Mouse (Mus musculus): ENCODE measurements at regions not wholly inside any gene's neighbourhood (a gene's known extent, or its start where the extent isn't known, plus 50 kb on each side); places are given as distances from the start of the nearest gene placed in this dataset.

GRCm38 (mm10) chr3:102307656-102308055 is 103.2 kb upstream of the Vangl1 start:
- Histone ChIP-seq H3K9me3 (ENCODE audit: control insufficient read depth, low read length) (no peaks in the 10 kb centered on the region), H3K9ac (ENCODE audit: low read depth, low read length) (no peak overlapping the region), H3K36me3 (ENCODE audit: control insufficient read depth, insufficient read depth, low read length) (no peaks in the 10 kb centered on the region), H3K4me1 (replicated peaks; ENCODE audit: control insufficient read depth, insufficient read depth, low read length) (no peaks in the 10 kb centered on the region), H3K27ac (ENCODE audit: low read depth, low read length) (no peak overlapping the region), H3K4me3 (ENCODE audit: low read depth, low read length) (no peak overlapping the region), H3K4me2 (replicated peaks; ENCODE audit: low read depth, low read length) (no peak overlapping the region), H3K27me3 (ENCODE audit: control insufficient read depth, insufficient read depth, low read length) (no peaks in the 10 kb centered on the region)
- WGBS = 68% methylated on average over 1 of the region's 1 CpGs
- ATAC-seq (ENCODE audit: low FRiP score) (no peak), DNase-seq (ENCODE audit: low spot score) (no peak)

- ATAC-seq (ENCODE audit: low FRiP score) (no peak), DNase-seq (ENCODE audit: low spot score) (no peak)
- Histone ChIP-seq H3K9ac (ENCODE audit: low read depth, low read length) (no peak overlapping the region), H3K27ac (ENCODE audit: low read depth, low read length) (no peak overlapping the region), H3K27me3 (ENCODE audit: control insufficient read depth, insufficient read depth, low read length) (no peaks in the 10 kb centered on the region), H3K36me3 (ENCODE audit: control insufficient read depth, insufficient read depth, low read length) (no peaks in the 10 kb centered on the region), H3K4me1 (replicated peaks; ENCODE audit: control insufficient read depth, insufficient read depth, low read length) (no peaks in the 10 kb centered on the region), H3K4me2 (replicated peaks; ENCODE audit: low read depth, low read length) (no peak overlapping the region), H3K4me3 (ENCODE audit: low read depth, low read length) (no peak overlapping the region), H3K9me3 (ENCODE audit: control insufficient read depth, low read length) (no peaks in the 10 kb centered on the region)
- WGBS = 85% methylated on average over 3 of the region's 3 CpGs
These were observed 87.9 kb upstream of the Vangl1 start for GRCm38 (mm10) chr3:102292385-102292784.

GRCm38 (mm10) chr3:102281983-102282382 is 77.5 kb upstream of the Vangl1 start:
- no peak overlapping the region for H3K9ac ChIP-seq (ENCODE audit: low read depth, low read length)
- no peak overlapping the region for H3K4me3 ChIP-seq (ENCODE audit: low read depth, low read length)
- no peaks in the 10 kb centered on the region for H3K4me1 ChIP-seq (replicated peaks; ENCODE audit: control insufficient read depth, insufficient read depth, low read length)
- no peaks in the 10 kb centered on the region for H3K36me3 ChIP-seq (ENCODE audit: control insufficient read depth, insufficient read depth, low read length)
- no peaks in the 10 kb centered on the region for H3K9me3 ChIP-seq (ENCODE audit: control insufficient read depth, low read length)
- H3K27me3 ChIP-seq (ENCODE audit: control insufficient read depth, insufficient read depth, low read length) = no peaks in the 10 kb centered on the region
- WGBS = 84% methylated on average over 4 of the region's 4 CpGs
- H3K27ac ChIP-seq (ENCODE audit: low read depth, low read length) = no peak overlapping the region
- DNase-seq (ENCODE audit: low spot score) = no peak
- no peak overlapping the region for H3K4me2 ChIP-seq (replicated peaks; ENCODE audit: low read depth, low read length)
- no peak for ATAC-seq (ENCODE audit: low FRiP score)

GRCm38 (mm10) chr3:102276758-102277157 is 72.3 kb upstream of the Vangl1 start:
- 82% methylated on average over 2 of the region's 2 CpGs for WGBS

GRCm38 (mm10) chr3:102276283-102276682 is 71.8 kb upstream of the Vangl1 start:
- Histone ChIP-seq H3K27me3 (ENCODE audit: control insufficient read depth, insufficient read depth, low read length) (no peaks in the 10 kb centered on the region), H3K9ac (ENCODE audit: low read depth, low read length) (no peak overlapping the region), H3K4me2 (replicated peaks; ENCODE audit: low read depth, low read length) (no peak overlapping the region), H3K4me1 (replicated peaks; ENCODE audit: control insufficient read depth, insufficient read depth, low read length) (no peaks in the 10 kb centered on the region), H3K9me3 (ENCODE audit: control insufficient read depth, low read length) (no peaks in the 10 kb centered on the region), H3K36me3 (ENCODE audit: control insufficient read depth, insufficient read depth, low read length) (no peaks in the 10 kb centered on the region), H3K27ac (ENCODE audit: low read depth, low read length) (no peak overlapping the region), H3K4me3 (ENCODE audit: low read depth, low read length) (no peak overlapping the region)
- DNase-seq (ENCODE audit: low spot score) (no peak), ATAC-seq (ENCODE audit: low FRiP score) (no peak)
- WGBS = 89% methylated on average over 2 of the region's 2 CpGs

More at GRCm38 (mm10) chr3:102276758-102277157, 72.3 kb upstream of the Vangl1 start:
- Histone ChIP-seq H3K27ac (ENCODE audit: low read depth, low read length) (no peak overlapping the region), H3K27me3 (ENCODE audit: control insufficient read depth, insufficient read depth, low read length) (no peaks in the 10 kb centered on the region), H3K9me3 (ENCODE audit: control insufficient read depth, low read length) (no peaks in the 10 kb centered on the region), H3K36me3 (ENCODE audit: control insufficient read depth, insufficient read depth, low read length) (no peaks in the 10 kb centered on the region), H3K4me1 (replicated peaks; ENCODE audit: control insufficient read depth, insufficient read depth, low read length) (no peaks in the 10 kb centered on the region), H3K9ac (ENCODE audit: low read depth, low read length) (no peak overlapping the region), H3K4me3 (ENCODE audit: low read depth, low read length) (no peak overlapping the region), H3K4me2 (replicated peaks; ENCODE audit: low read depth, low read length) (no peak overlapping the region)
- DNase-seq (ENCODE audit: low spot score) (no peak), ATAC-seq (ENCODE audit: low FRiP score) (no peak)

- no peak for ATAC-seq (ENCODE audit: low FRiP score)
- no peak overlapping the region for H3K9ac ChIP-seq (ENCODE audit: low read depth, low read length)
- H3K4me3 ChIP-seq (ENCODE audit: low read depth, low read length) = no peak overlapping the region
- 82% methylated on average over 7 of the region's 7 CpGs for WGBS
- no peak overlapping the region for H3K4me2 ChIP-seq (replicated peaks; ENCODE audit: low read depth, low read length)
- DNase-seq (ENCODE audit: low spot score) = no peak
- H3K9me3 ChIP-seq (ENCODE audit: control insufficient read depth, low read length) = no peaks in the 10 kb centered on the region
- H3K4me1 ChIP-seq (replicated peaks; ENCODE audit: control insufficient read depth, insufficient read depth, low read length) = no peaks in the 10 kb centered on the region
- no peak overlapping the region for H3K27ac ChIP-seq (ENCODE audit: low read depth, low read length)
- no peaks in the 10 kb centered on the region for H3K36me3 ChIP-seq (ENCODE audit: control insufficient read depth, insufficient read depth, low read length)
- no peaks in the 10 kb centered on the region for H3K27me3 ChIP-seq (ENCODE audit: control insufficient read depth, insufficient read depth, low read length)
These were observed 70.9 kb upstream of the Vangl1 start for GRCm38 (mm10) chr3:102275256-102276022.

- H3K9ac ChIP-seq (ENCODE audit: low read depth, low read length) = no peak overlapping the region
- 90% methylated on average over 6 of the region's 6 CpGs for WGBS
- ATAC-seq (ENCODE audit: low FRiP score) (no peak), DNase-seq (ENCODE audit: low spot score) (no peak)
- no peak overlapping the region for H3K27ac ChIP-seq (ENCODE audit: low read depth, low read length)
- H3K27me3 ChIP-seq (ENCODE audit: control insufficient read depth, insufficient read depth, low read length) = no peaks in the 10 kb centered on the region
- H3K9me3 ChIP-seq (ENCODE audit: control insufficient read depth, low read length) = no peaks in the 10 kb centered on the region
- H3K36me3 ChIP-seq (ENCODE audit: control insufficient read depth, insufficient read depth, low read length) = no peaks in the 10 kb centered on the region
- no peak overlapping the region for H3K4me3 ChIP-seq (ENCODE audit: low read depth, low read length)
- H3K4me2 ChIP-seq (replicated peaks; ENCODE audit: low read depth, low read length) = no peak overlapping the region
- H3K4me1 ChIP-seq (replicated peaks; ENCODE audit: control insufficient read depth, insufficient read depth, low read length) = no peaks in the 10 kb centered on the region
These were observed 66.3 kb upstream of the Vangl1 start for GRCm38 (mm10) chr3:102270779-102271178.

- no peak for DNase-seq (ENCODE audit: low spot score)
- H3K4me1 ChIP-seq (replicated peaks; ENCODE audit: control insufficient read depth, insufficient read depth, low read length) = no peaks in the 10 kb centered on the region
- 55% methylated on average over 6 of the region's 6 CpGs for WGBS
These were observed 65.8 kb upstream of the Vangl1 start for GRCm38 (mm10) chr3:102270257-102270656.

GRCm38 (mm10) chr3:102266136-102266535 is 61.6 kb upstream of the Vangl1 start:
- ATAC-seq (ENCODE audit: low FRiP score) (no peak), DNase-seq (ENCODE audit: low spot score) (no peak)
- Histone ChIP-seq H3K4me3 (ENCODE audit: low read depth, low read length) (no peak overlapping the region), H3K27me3 (ENCODE audit: control insufficient read depth, insufficient read depth, low read length) (no peaks in the 10 kb centered on the region), H3K4me1 (replicated peaks; ENCODE audit: control insufficient read depth, insufficient read depth, low read length) (no peaks in the 10 kb centered on the region), H3K9ac (ENCODE audit: low read depth, low read length) (no peak overlapping the region), H3K9me3 (ENCODE audit: control insufficient read depth, low read length) (no peaks in the 10 kb centered on the region), H3K36me3 (ENCODE audit: control insufficient read depth, insufficient read depth, low read length) (no peaks in the 10 kb centered on the region), H3K4me2 (replicated peaks; ENCODE audit: low read depth, low read length) (no peak overlapping the region), H3K27ac (ENCODE audit: low read depth, low read length) (no peak overlapping the region)
- WGBS = 67% methylated on average over 9 of the region's 9 CpGs

More at GRCm38 (mm10) chr3:102270257-102270656, 65.8 kb upstream of the Vangl1 start:
- no peaks in the 10 kb centered on the region for H3K36me3 ChIP-seq (ENCODE audit: control insufficient read depth, insufficient read depth, low read length)
- no peak overlapping the region for H3K4me3 ChIP-seq (ENCODE audit: low read depth, low read length)
- H3K4me2 ChIP-seq (replicated peaks; ENCODE audit: low read depth, low read length) = no peak overlapping the region
- H3K27ac ChIP-seq (ENCODE audit: low read depth, low read length) = no peak overlapping the region
- no peak overlapping the region for H3K9ac ChIP-seq (ENCODE audit: low read depth, low read length)
- H3K27me3 ChIP-seq (ENCODE audit: control insufficient read depth, insufficient read depth, low read length) = no peaks in the 10 kb centered on the region
- no peak for ATAC-seq (ENCODE audit: low FRiP score)
- H3K9me3 ChIP-seq (ENCODE audit: control insufficient read depth, low read length) = no peaks in the 10 kb centered on the region

Data from hindbrain, embryonic 11.5 days (tissue).